Mouse (Mus musculus): ENCODE measurements at regions not wholly inside any gene's neighbourhood (a gene's known extent, or its start where the extent isn't known, plus 50 kb on each side); places are given as distances from the start of the nearest gene placed in this dataset.

DNA sequence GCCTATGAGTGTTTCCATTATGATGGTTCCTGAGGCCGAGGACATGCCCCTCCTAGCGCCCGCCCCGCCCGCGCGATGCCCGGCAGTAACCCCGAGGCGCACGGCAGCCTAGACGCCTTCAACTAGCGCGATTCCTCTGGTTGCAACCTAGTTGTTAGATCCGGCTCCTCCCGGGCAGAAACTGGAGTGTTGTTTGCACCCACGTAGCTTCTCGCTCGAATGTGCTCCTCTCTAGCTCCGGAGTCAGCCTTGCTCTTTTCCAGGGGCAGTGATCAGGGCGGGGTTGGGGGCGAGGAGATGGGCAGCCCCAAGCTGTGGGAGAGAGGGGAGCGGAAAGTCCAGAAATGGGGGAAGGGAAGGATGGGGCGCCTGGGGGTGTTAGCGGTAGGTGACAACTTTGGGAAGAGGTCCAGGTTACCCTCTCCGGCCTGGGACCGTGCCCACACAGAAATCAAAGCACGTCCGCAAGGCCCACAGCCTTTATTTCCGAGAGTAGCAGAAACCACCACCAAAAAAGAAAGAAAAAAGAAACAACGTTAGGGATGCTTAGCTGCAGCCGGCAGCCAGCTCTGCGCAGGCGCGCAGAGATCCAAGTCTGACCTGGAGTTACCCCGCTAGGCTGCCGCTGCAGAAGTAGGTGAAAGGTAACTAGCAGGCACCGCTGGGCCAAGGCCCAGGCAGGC lies 58.1 kb upstream of the Abca1 start:
- peak; percentile 84 to 95 for DNase-seq

GRCm38 (mm10) chr4:53212541-53212940 lies 52.8 kb upstream of the Abca1 start:
- DNase-seq, result no peak

DNA sequence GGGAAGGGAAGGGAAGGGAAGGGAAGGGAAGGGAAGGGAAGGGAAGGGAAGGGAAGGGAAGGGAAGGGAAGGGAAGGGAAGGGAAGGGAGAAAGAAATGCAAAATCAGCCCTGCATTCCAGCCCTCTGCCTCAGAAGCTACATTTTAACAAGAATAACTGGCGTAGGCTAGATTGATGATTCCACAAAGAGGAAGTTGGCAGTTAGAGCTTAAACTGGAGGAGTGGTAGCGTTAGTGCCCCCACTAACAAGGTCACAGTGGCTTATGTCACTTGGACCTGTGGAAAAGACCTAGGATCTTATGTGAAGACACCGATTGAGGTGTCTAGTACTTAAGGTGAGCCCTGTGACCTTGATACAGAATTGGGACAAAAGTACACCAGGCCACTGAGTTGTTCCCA lies 51.0 kb upstream of the Abca1 start:
- DNase-seq, result no peak
